Mouse (Mus musculus): ENCODE results near the gene Large2. TPM values are rescaled to one million over a fixed set of nuclear protein-coding genes. Genes with fewer than 3 reads are reported as not detected.
A peak's percentile ranks its signal among the peaks of the same experiment; 100 is the strongest.

The Large2 gene
- 8.7 and 9.4 TPM in 2 replicates for polyA plus RNA-seq (2015; fragmentation: Nextera tagmentation; extraction: Ambion mirVana)

DNA sequence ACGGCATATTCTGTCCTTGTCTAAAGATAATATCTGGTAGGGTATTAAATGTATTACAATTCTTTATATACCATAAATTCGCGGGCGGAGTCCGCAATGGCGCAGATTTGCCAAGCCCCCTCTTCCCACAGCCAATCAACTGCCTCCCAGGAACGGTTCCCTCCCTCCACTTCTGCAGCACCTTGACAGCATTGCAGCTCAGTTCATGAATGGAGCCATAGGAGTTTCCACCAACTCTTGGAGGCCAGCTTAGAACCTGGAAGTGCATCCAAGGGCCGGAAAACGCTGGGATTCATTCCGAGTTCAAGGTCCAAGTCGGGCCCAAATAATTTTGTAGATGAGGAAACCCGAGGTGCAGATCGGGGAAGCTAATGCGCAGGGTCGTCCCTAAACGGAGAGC lies at the start of gene Large2, which contains the start of gene Pex16:
Gene Large2, minus strand, starts transcription at position 356 of the 400 bp plus-strand sequence.
Gene Pex16, plus strand, starts transcription at position 163 of the 400 bp plus-strand sequence.
- no peak for TF ChIP-seq EP300 (optimal IDR thresholded peaks at IDR 0.05)
- no peak for TF ChIP-seq CTCF (IDR thresholded peaks at IDR 0.05; ENCODE audit: low read depth)
- Histone ChIP-seq H3K4me2 (replicated peaks; ENCODE audit: low read depth) (peak within 1 kb of the TSS; percentile 88), H3K9ac (ENCODE audit: low read length) (peak within 1 kb of the TSS; percentile 79), H3K36me3 (ENCODE audit: control insufficient read depth, insufficient read depth, low read length) (peaks cover 13% of the 10 kb centered on the region; the same call in 1 of the 2 replicates), H3K4me1 (replicated peaks; ENCODE audit: control insufficient read depth, insufficient read depth) (peaks cover 6% of the 10 kb centered on the region; the same call in 1 of the 2 replicates), H3K27ac (replicated peaks) (peak within 1 kb of the TSS; percentile 94), H3K4me3 (ENCODE audit: low read depth, low read length) (peak within 1 kb of the TSS; percentile 74), H3K27me3 (ENCODE audit: control insufficient read depth, insufficient read depth, low read length) (no peaks in the 10 kb centered on the region), H3K9me3 (ENCODE audit: control insufficient read depth, low read length) (no peaks in the 10 kb centered on the region)
- WGBS, result 2% methylated on average over 16 of the region's 16 CpGs
- DNase-seq (ENCODE audit: low spot score) (peak; percentile 47), ATAC-seq (ENCODE audit: low FRiP score, low TSS enrichment) (no peak)

GRCm38 (mm10) chr2:92423702-92424461 lies 49.2 kb upstream of the Large2 start:
- no peak overlapping the region for H3K9ac ChIP-seq (ENCODE audit: low read length)
- peak; percentile 76 for ATAC-seq (ENCODE audit: low FRiP score, low TSS enrichment)
- H3K36me3 ChIP-seq (ENCODE audit: control insufficient read depth, insufficient read depth, low read length), result peaks cover 29% of the 10 kb centered on the region
- 46% methylated on average over 9 of the region's 9 CpGs for WGBS
- H3K4me3 ChIP-seq (ENCODE audit: low read depth, low read length), result no peak overlapping the region
- 0 out of 2 replicates have a peak overlapping the region, but pooled peaks have one; percentile 14 for H3K4me2 ChIP-seq (replicated peaks; ENCODE audit: low read depth)
- no peaks in the 10 kb centered on the region for H3K9me3 ChIP-seq (ENCODE audit: control insufficient read depth, low read length)
- peaks cover 29% of the 10 kb centered on the region for H3K4me1 ChIP-seq (replicated peaks; ENCODE audit: control insufficient read depth, insufficient read depth)
- DNase-seq (ENCODE audit: low spot score), result peak; percentile 95
- TF ChIP-seq EP300 (optimal IDR thresholded peaks at IDR 0.05) (no peak), CTCF (IDR thresholded peaks at IDR 0.05; ENCODE audit: low read depth) (peak; percentile 38)
- H3K27me3 ChIP-seq (ENCODE audit: control insufficient read depth, insufficient read depth, low read length), result no peaks in the 10 kb centered on the region
- peak overlapping the region; percentile 93 for H3K27ac ChIP-seq (replicated peaks)

DNA sequence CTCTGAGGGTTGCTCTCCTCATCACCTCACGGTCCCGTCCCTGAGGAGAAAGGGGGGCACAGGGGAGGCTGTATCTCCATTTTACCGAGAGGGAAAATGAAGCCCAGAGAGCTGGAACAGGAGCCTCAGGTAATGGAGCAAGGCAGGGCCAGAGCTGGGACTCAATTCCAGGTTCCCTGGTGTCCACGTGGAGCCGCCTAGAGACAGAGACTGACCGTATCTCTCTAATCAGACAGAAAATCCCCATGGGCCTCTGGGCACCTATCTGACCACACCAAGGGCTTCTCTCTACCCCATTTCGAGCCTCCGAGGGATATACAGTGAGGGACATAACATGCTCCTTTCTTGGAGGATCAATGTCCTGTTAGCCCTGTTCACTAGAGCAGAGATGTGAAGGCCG lies 48.5 kb upstream of the Large2 start:
- no peaks in the 10 kb centered on the region for H3K27me3 ChIP-seq (ENCODE audit: control insufficient read depth, insufficient read depth, low read length)
- no peak for TF ChIP-seq CTCF (IDR thresholded peaks at IDR 0.05; ENCODE audit: low read depth)
- TF ChIP-seq EP300 (optimal IDR thresholded peaks at IDR 0.05), result no peak
- no peak overlapping the region for H3K4me3 ChIP-seq (ENCODE audit: low read depth, low read length)
- ATAC-seq (ENCODE audit: low FRiP score, low TSS enrichment) (no peak), DNase-seq (ENCODE audit: low spot score) (no peak)
- H3K4me1 ChIP-seq (replicated peaks; ENCODE audit: control insufficient read depth, insufficient read depth), result peaks cover 25% of the 10 kb centered on the region
- H3K9ac ChIP-seq (ENCODE audit: low read length), result no peak overlapping the region
- no peak overlapping the region for H3K4me2 ChIP-seq (replicated peaks; ENCODE audit: low read depth)
- peak overlapping the region; percentile 93; the same call in 1 of the 2 replicates for H3K27ac ChIP-seq (replicated peaks)
- H3K36me3 ChIP-seq (ENCODE audit: control insufficient read depth, insufficient read depth, low read length), result peaks cover 29% of the 10 kb centered on the region
- H3K9me3 ChIP-seq (ENCODE audit: control insufficient read depth, low read length), result no peaks in the 10 kb centered on the region
- WGBS, result 87% methylated on average over 9 of the region's 9 CpGs

- WGBS, result 69% methylated on average over 10 of the region's 10 CpGs
- no peaks in the 10 kb centered on the region for H3K27me3 ChIP-seq (ENCODE audit: control insufficient read depth, insufficient read depth, low read length)
- ATAC-seq (ENCODE audit: low FRiP score, low TSS enrichment), result no peak
- no peak for DNase-seq (ENCODE audit: low spot score)
- no peak overlapping the region for H3K4me2 ChIP-seq (replicated peaks; ENCODE audit: low read depth)
- H3K36me3 ChIP-seq (ENCODE audit: control insufficient read depth, insufficient read depth, low read length), result peaks cover 30% of the 10 kb centered on the region
- peak; percentile 54 for TF ChIP-seq CTCF (IDR thresholded peaks at IDR 0.05; ENCODE audit: low read depth)
- TF ChIP-seq EP300 (optimal IDR thresholded peaks at IDR 0.05), result no peak
- H3K27ac ChIP-seq (replicated peaks), result peak overlapping the region; percentile 93; the same call in 1 of the 2 replicates
- H3K4me3 ChIP-seq (ENCODE audit: low read depth, low read length), result no peak overlapping the region
- H3K4me1 ChIP-seq (replicated peaks; ENCODE audit: control insufficient read depth, insufficient read depth), result peaks cover 25% of the 10 kb centered on the region
- no peak overlapping the region for H3K9ac ChIP-seq (ENCODE audit: low read length)
- H3K9me3 ChIP-seq (ENCODE audit: control insufficient read depth, low read length), result no peaks in the 10 kb centered on the region
These were observed 47.9 kb upstream of the Large2 start for GRCm38 (mm10) chr2:92422388-92423135.

DNA sequence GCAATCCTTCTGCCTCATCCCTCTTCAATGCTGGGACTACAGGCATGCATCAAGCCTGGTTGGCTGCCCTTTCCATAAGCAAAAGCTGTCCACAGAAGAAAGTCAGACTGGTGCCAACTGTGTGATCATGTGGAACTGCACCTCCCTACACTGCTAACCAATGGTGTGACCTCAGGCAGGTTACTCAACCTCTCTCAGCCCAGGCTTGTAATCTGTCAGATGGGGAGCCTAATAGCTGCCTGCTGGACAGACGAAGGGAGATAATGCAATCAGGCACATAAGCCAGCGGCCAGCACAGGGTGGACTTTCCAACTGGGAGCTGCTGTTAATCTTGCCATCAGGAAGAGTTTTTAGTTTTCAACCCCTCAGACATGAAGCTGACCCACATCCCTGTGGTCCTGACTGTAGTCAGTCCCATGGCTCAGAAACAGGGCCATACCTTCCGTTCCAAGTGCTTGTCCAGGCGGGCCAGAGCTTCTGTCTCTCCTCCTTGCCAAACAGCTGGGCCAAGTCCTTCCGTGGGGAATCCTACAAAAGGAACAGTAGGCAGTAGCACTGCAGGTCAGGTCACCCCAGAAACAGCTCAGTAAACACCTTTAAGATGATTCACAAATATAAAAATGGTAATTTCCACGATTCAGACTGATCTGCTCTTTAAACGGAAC lies 47.2 kb upstream of the Large2 start:
- H3K4me3 ChIP-seq (ENCODE audit: low read depth, low read length), result no peak overlapping the region
- peaks cover 33% of the 10 kb centered on the region for H3K36me3 ChIP-seq (ENCODE audit: control insufficient read depth, insufficient read depth, low read length)
- no peaks in the 10 kb centered on the region for H3K9me3 ChIP-seq (ENCODE audit: control insufficient read depth, low read length)
- H3K4me1 ChIP-seq (replicated peaks; ENCODE audit: control insufficient read depth, insufficient read depth), result peaks cover 25% of the 10 kb centered on the region
- H3K4me2 ChIP-seq (replicated peaks; ENCODE audit: low read depth), result no peak overlapping the region
- DNase-seq (ENCODE audit: low spot score) (no peak), ATAC-seq (ENCODE audit: low FRiP score, low TSS enrichment) (no peak)
- 86% methylated on average over 7 of the region's 7 CpGs for WGBS
- no peak for TF ChIP-seq CTCF (IDR thresholded peaks at IDR 0.05; ENCODE audit: low read depth)
- no peak for TF ChIP-seq EP300 (optimal IDR thresholded peaks at IDR 0.05)
- no peaks in the 10 kb centered on the region for H3K27me3 ChIP-seq (ENCODE audit: control insufficient read depth, insufficient read depth, low read length)
- H3K27ac ChIP-seq (replicated peaks), result no peak overlapping the region
- H3K9ac ChIP-seq (ENCODE audit: low read length), result no peak overlapping the region
